Mouse (Mus musculus): ENCODE results near the gene Zdhhc1.

Zdhhc1 gene

DNA sequence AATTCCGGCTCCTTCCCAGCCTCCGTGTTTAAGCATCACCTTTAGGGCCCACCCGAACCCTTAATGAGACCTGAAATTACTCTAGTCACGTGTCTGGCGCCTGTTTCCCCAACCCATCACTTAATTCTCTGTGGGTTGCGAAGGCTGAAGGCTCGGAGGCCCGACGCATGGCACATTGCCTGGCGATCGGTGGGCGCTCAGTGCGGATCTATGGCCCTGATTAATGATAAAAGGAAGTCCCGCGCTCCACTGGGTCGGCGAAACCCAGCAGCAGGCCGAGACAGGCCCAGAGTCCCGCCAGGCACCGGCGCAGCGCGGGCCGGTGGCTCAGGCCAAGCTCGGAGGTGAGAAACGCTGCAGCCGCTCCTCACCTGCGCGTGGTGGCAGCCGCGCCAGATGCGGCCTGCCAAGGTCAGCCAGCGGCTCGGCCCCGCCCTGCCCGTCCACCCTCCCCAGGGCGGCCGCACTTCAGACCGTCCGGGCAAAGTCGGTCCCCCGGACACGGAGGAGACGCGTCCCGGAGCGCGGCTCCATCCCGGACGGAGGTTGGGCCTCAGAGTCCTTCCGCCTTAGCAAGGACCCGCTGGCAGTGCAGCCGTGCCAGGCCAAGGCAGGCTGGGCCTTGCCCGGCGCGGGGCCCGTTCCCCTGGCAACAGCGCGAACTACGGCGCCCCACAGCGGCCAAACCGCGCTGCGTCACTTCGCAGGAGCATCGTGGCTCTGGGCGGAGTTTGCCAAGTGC, at the start of gene Zdhhc1:
TSS of gene Zdhhc1 (minus strand) at position 464 of the 742 bp plus-strand sequence.
- peak; percentile 91 for DNase-seq (ENCODE audit: extremely low spot score)

- DNase-seq (ENCODE audit: extremely low spot score) = no peak
Observed at GRCm38 (mm10) chr8:105545249-105545648, 48.5 kb upstream of the Zdhhc1 start.

DNA sequence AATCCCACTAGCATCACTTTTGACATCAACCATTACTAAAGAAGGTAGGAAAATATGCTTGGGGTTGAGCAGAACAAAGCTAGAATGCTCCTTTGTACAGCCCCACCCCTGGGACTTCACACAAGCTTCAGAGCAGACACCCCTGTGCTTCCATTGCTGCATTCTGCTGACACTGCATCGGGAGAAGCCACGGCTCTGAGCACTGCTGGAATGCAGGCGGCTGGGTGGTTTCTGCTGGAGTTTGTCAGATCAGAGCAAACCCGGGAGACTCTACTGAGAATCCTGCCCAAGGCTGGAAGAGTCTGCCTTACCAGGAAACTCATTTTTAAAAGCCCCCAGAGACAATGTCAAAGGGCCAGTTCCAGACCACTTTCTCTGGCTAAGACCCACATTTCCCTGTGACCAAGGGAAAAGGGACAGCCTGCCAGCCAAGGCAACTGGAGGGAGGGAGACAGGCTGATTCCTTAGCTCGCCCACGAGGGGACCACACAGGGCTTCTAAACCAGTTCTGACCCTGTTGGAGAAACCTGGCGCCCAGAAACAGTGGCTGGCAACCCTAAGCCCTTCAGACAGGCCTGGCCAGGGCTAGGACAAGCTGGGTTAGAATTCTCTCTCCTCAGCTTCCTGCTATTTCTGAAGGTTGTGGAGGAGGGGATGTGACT, 48.0 kb upstream of the Zdhhc1 start:
- no peak for DNase-seq (ENCODE audit: extremely low spot score)

GRCm38 (mm10) chr8:105543703-105544102, 47.0 kb upstream of the Zdhhc1 start:
- no peak for DNase-seq (ENCODE audit: extremely low spot score)

- no peak for DNase-seq (ENCODE audit: extremely low spot score)
Observed at GRCm38 (mm10) chr8:105542808-105543207, 46.1 kb upstream of the Zdhhc1 start.

DNA sequence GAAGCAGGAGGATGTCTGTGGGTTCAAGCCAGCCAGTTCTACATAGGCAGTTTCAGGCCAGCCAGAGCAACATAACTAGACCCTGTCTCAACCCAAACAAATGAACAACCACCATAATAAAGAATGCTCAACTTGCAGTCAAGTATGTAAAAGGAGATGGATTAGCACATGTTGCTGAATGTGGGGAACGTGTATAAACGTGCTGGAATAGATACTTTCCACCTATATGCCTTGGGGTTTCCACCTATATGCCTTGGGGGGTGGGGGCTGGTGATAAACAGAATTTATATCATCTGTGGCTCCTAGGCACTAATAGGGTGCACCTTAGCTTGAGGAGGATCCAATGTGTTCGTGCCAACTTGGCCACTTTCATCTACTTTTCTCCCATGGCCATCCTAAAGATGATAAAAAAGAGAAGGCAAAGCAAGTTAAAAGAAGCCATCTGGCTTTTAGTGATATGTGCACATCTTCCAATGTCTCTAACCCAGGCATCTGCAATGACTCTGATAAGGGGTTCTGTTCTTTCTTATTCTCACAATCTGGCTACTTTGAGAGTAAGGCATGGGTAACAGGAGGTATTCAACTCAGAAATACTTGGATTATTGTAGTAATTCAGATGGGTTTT, 45.4 kb upstream of the Zdhhc1 start:
- no peak for DNase-seq (ENCODE audit: extremely low spot score)

GRCm38 (mm10) chr8:105538940-105539339, 42.2 kb upstream of the Zdhhc1 start:
- DNase-seq (ENCODE audit: extremely low spot score) = no peak

DNA sequence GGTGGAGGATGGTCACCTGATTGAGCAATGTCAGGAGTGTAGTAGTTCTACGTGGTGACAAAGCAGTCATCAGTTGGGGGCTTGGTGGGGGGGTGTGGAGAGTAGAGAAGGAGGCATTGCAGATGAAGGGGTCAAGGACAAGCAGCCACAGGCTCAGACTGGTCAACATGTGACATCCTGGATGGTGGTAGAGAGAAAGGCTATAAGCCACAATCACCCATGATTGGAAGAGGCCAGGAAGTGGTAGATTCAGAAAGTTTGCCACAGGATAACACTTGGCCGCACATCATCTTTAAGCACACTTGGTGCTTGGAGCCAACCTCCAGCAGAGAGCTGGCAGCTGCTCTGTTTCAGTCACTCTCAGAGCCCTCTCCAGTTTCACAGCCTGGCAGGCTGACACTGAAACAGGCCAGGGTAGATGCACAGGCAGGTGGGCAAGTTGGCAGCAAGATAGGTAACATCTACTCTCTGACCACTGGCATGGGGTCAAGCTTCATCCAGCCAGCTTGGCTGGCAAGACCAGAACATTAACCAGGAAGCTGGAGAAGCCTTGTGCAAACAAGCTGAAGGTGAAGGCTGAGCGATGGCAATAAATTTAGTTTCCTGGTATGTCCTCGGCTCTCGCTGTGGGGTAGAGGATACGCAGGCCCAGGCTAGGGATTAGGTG, 40.4 kb upstream of the Zdhhc1 start:
- DNase-seq (ENCODE audit: extremely low spot score) = no peak

DNA sequence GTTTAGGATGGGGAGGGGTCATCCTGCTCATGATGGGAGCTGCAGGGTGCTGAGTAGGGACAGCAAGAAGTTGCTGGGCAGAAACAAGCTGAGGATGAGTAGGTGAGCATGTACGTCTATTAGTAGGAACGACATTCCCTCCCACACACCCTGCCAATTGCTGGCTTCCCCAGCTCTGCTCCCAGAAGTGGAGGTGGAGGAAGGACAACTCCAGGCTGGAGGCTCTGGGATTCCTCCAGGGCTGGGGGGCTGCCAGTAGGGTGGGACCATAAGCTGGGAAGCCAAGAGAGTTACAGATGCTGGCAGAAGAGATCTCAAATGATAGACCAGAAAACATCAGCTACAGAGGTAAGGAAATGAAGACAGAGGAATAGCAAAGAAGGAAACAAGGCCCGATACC, 39.8 kb upstream of the Zdhhc1 start:
- no peak for DNase-seq (ENCODE audit: extremely low spot score)

DNA sequence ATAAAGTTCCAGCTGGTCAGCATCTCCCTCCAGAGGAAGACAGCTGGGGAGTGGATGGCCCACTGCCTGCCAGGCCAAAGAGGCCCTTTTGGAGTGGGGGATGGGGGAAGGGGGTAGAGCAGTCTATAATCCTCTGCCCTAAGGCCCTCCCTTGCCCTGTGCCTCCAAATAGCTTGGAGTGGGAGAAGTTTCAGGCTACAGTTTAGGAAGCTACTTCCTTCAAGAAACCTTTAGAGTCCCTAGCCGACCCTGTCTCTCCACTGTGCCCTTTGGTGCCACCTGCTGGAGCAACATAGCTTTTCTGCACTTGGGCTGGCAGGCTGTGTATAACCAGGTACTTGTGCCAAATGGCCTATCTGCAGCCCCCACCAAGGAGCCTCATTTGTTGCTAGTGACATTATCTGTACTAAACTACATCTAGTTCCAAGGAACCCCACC, 37.2 kb upstream of the Zdhhc1 start:
- peak; percentile 83 for DNase-seq (ENCODE audit: extremely low spot score)

GRCm38 (mm10) chr8:105533439-105533838, 36.7 kb upstream of the Zdhhc1 start:
- DNase-seq (ENCODE audit: extremely low spot score) = no peak

- DNase-seq (ENCODE audit: extremely low spot score) = peak; percentile 41
Observed at GRCm38 (mm10) chr8:105531774-105532173, 35.1 kb upstream of the Zdhhc1 start.

DNA sequence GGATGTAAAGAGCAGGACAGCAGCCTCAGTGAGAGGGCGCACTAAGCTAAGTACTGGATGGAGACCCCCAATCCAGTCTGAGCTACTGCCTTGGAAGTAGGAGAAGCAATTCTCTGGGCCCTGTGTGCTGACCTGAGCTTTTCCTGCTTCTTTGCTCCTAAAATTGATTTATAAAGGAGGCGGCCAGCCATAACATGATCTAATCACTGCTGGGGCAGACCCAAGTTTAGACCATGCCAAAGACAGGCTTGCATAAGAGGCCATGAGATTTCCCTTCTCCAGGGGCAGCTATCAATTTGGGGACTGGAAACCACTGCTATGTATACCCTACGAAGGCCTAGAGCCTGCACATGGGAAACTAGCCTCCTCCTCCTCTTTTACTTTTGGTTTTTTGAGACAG, 32.6 kb upstream of the Zdhhc1 start:
- no peak for DNase-seq (ENCODE audit: extremely low spot score)

GRCm38 (mm10) chr8:105528206-105528605, 31.5 kb upstream of the Zdhhc1 start:
- no peak for DNase-seq (ENCODE audit: extremely low spot score)

GRCm38 (mm10) chr8:105527110-105527509, 30.4 kb upstream of the Zdhhc1 start:
- DNase-seq (ENCODE audit: extremely low spot score) = no peak

DNA sequence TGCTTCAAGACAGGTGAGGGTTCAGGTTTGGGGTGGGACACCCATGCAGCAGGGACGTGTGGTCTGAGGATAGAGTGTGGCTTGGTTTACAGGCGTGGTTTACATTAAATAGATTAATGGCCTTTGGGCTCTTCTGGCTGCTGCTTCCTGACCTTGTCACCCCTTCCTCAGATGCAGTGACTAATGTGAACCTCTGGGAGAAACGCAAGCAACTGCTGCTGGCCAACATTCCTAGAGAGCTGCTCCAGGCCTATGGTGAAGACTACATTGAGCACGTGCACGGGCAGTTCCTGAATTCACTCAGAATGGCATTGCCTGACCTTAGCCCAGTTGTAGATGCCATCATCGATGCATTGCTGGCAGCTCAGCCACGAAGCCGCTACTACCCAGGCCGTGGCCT, 26.2 kb upstream of the Zdhhc1 start:
- DNase-seq (ENCODE audit: extremely low spot score) = peak; percentile 22

DNA sequence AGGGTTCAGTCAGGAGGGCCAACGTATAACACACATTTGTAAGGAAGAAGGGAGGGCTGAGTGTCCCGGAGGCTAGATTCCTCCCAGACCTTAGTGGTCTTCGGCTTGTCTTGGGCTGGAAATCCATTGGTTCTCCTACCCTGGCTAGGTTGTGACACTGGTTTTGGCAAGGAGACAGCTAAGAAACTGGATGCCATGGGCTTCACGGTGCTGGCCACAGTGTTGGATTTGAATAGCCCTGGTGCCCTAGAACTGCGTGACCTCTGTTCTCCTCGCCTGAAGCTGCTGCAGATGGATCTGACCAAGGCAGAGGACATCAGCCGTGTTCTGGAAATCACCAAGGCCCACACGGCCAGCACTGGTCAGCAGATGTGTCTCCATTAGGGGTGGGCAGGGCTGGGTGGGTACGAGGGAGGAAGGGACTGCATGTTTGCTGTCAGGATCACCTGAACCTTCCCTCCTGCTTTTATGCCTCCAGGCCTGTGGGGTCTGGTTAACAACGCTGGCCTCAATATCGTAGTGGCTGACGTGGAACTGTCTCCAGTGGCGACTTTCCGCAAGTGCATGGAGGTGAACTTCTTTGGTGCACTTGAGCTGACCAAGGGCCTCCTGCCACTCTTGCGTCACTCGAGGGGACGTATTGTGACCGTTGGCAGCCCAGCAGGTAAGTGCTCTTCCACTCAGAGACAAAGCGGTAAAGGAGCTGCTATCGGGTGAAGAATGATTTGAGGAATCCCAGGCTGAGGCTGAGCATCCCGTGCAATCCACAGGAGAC, 25.5 kb upstream of the Zdhhc1 start:
- no peak for DNase-seq (ENCODE audit: extremely low spot score)

DNA sequence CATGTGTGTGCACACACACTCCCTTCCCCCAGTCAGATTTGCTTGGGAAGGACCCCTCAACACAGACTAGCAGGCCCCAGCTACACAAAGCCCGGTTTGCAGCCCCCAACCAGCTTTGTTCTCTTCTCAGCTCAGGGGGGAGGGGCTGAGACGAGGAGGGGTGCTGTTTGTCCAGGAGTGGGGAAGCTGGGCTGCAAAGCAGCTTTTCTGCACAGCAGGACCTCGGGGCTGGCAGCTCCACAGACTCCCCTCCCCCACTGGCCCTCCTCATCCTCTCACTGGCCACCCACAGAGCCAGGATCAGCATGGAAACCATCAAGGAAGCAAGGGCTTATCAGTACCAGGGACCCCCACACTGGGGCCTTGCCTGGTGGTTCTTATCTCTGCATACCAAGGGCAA, 24.4 kb upstream of the Zdhhc1 start:
- peak; percentile 78 for DNase-seq (ENCODE audit: extremely low spot score)

GRCm38 (mm10) chr8:105520521-105520920, 23.8 kb upstream of the Zdhhc1 start:
- no peak for DNase-seq (ENCODE audit: extremely low spot score)

- DNase-seq (ENCODE audit: extremely low spot score) = peak; percentile 78
Observed at GRCm38 (mm10) chr8:105519591-105519990, 22.9 kb upstream of the Zdhhc1 start.

Measured in embryo, embryonic 9.5 days (tissue).